Mouse (Mus musculus) G1E (cell line): ENCODE results near the gene C1galt1c1.

Source experiments
- CTCF ChIP-seq: IDR thresholded peaks from 2 replicates; pipeline ENCODE4 v1.5.1; 2012; ENCODE audit warnings: low read depth, low read length, inconsistent platforms, mixed read lengths
- GATA1 ChIP-seq: IDR thresholded peaks from 2 replicates; pipeline ENCODE4 v1.6.1; 2012; ENCODE audit warnings: borderline replicate concordance, low read length, inconsistent platforms, mixed read lengths
- GATA2 ChIP-seq: IDR thresholded peaks from 2 replicates; pipeline ENCODE4 v1.6.1; 2012; ENCODE audit warnings: low read depth, low read length, inconsistent platforms, borderline replicate concordance
- TAL1 ChIP-seq: conservative IDR thresholded peaks from 2 replicates; pipeline ENCODE4 v1.6.1; 2012; ENCODE audit warnings: low read depth, low read length, inconsistent platforms, mixed read lengths

DNA sequence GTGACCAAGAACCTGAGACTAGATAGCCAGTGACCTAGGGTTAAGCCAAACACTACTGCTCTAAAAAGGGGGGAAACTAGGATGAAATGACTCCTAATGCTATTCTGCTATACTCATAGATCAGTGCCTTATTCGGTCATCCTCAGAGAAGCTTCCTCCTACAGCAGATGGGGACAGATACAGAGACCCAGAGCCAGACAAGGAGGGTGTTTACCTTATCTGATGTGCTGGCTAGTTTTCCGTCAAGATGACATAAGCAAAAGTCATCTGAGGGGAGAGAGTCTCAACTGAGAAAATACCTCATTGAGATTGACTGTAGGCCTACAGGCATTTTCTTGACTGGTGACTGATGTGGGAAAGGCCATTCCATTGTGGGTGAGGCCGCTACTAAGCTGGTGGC, 43.1 kb downstream of the C1galt1c1 start:
- TF ChIP-seq CTCF (no peak), TAL1 (no peak), GATA2 (no peak), GATA1 (no peak)
